Mouse (Mus musculus): Measurements from ENCODE around the gene Stx12.

GRCm38 (mm10) chr4:132904765-132905309, 20.5 kb upstream of the Stx12 start:
- no peak for TF ChIP-seq POLR2A (IDR thresholded peaks at IDR 0.05; ENCODE audit: control insufficient read depth, low read depth, low read length)
- no peak for TF ChIP-seq CTCF (IDR thresholded peaks at IDR 0.05; ENCODE audit: control insufficient read depth, insufficient read depth, insufficient replicate concordance, low read depth, low read length)

All from testis, adult 2 months (tissue).